Mouse (Mus musculus) stomach, postnatal 0 days (tissue): ENCODE data around the gene Cadm4.

Experiments used
- CTCF ChIP-seq: IDR thresholded peaks from 2 replicates; pipeline ENCODE4 v1.5.1; 2016; ENCODE audit warnings: antibody characterized with exemption, low read depth, mild to moderate bottlenecking, moderate library complexity
- EP300 ChIP-seq: optimal IDR thresholded peaks from 2 replicates; pipeline ENCODE3; 2016; ENCODE audit warnings: antibody characterized with exemption

- TF ChIP-seq CTCF (no peak), EP300 (no peak)
Observed at GRCm38 (mm10) chr7:24505447-24506064, 23.7 kb downstream of the Cadm4 start.
